Comparison of ENCODE assay signal across 11 mouse cellular contexts in genomic region chr8:69396196-69396595, GRCm38 (mm10). TPM values are rescaled to one million over a fixed set of nuclear protein-coding genes. Genes with fewer than 3 reads are reported as not detected.
A peak's percentile ranks its signal among the peaks of the same experiment; 100 is the strongest.
DNase-seq lines count a peak whose midpoint lies in the region; ATAC-seq lines count a peak whose summit lies in the region.
"Had no signal": no experiment of that assay in that cellular context is flagged by ENCODE, and none has a peak within 500 bp of the region (broad histone marks: within the 10 kb centered on the region; RNA-seq: fewer than 3 reads in every experiment).

No protein-coding gene starts in this region.

- H3K9me3 ChIP-seq in kidney, embryonic 16.5 days (ENCODE audit: low read length) = peaks cover 12% of the 10 kb centered on the region
- no peaks in the 10 kb centered on the region for H3K9me3 ChIP-seq in hindbrain, embryonic 15.5 days
- H3K9me3 ChIP-seq in midbrain, embryonic 16.5 days (replicated peaks; ENCODE audit: control insufficient read depth, low read length, poor library complexity, severe bottlenecking) = peaks cover 6% of the 10 kb centered on the region
- H3K9me3 ChIP-seq: heart, embryonic 12.5 days had no signal

- H3K27ac ChIP-seq in kidney, embryonic 16.5 days (ENCODE audit: low read length) = no peak overlapping the region
- no peak overlapping the region for H3K27ac ChIP-seq in hindbrain, embryonic 15.5 days (replicated peaks)
- H3K27ac ChIP-seq in midbrain, embryonic 16.5 days (ENCODE audit: low read length) = no peak overlapping the region

- peaks cover 15% of the 10 kb centered on the region for H3K36me3 ChIP-seq in kidney, embryonic 16.5 days (ENCODE audit: insufficient read depth, low read length)
- H3K36me3 ChIP-seq in hindbrain, embryonic 15.5 days = no peaks in the 10 kb centered on the region
- no peaks in the 10 kb centered on the region for H3K36me3 ChIP-seq in midbrain, embryonic 16.5 days (ENCODE audit: control insufficient read depth, insufficient read depth, low read length)

- 78% methylated on average over 6 of the region's 6 CpGs for WGBS in kidney, embryonic 16.5 days
- WGBS in hindbrain, embryonic 15.5 days = 82% methylated on average over 6 of the region's 6 CpGs
- WGBS in midbrain, embryonic 16.5 days = 75% methylated on average over 6 of the region's 6 CpGs

- no peak overlapping the region for H3K9ac ChIP-seq in kidney, embryonic 16.5 days (replicated peaks; ENCODE audit: low read length)
- no peak overlapping the region for H3K9ac ChIP-seq in hindbrain, embryonic 15.5 days
- no peak overlapping the region for H3K9ac ChIP-seq in midbrain, embryonic 16.5 days (ENCODE audit: low read depth, low read length)

- peaks cover 21% of the 10 kb centered on the region for H3K4me1 ChIP-seq in kidney, embryonic 16.5 days (ENCODE audit: insufficient read depth, low read length)
- peaks cover 23% of the 10 kb centered on the region for H3K4me1 ChIP-seq in hindbrain, embryonic 15.5 days (replicated peaks)
- H3K4me1 ChIP-seq in midbrain, embryonic 16.5 days (ENCODE audit: control insufficient read depth, insufficient read depth, low read length) = peaks cover 12% of the 10 kb centered on the region

- H3K4me3 ChIP-seq in kidney, embryonic 16.5 days (ENCODE audit: low read length) = no peak overlapping the region
- H3K4me3 ChIP-seq in hindbrain, embryonic 15.5 days = peak overlapping the region; percentile 93; the same call in 1 of the 2 replicates
- no peak overlapping the region for H3K4me3 ChIP-seq in midbrain, embryonic 16.5 days (ENCODE audit: low read depth, low read length)

- no peaks in the 10 kb centered on the region for H3K27me3 ChIP-seq in kidney, embryonic 16.5 days (ENCODE audit: insufficient read depth, low read length)
- no peaks in the 10 kb centered on the region for H3K27me3 ChIP-seq in hindbrain, embryonic 15.5 days
- H3K27me3 ChIP-seq in midbrain, embryonic 16.5 days (ENCODE audit: control insufficient read depth, insufficient read depth, low read depth, low read length) = no peaks in the 10 kb centered on the region
- H3K27me3 ChIP-seq: heart, embryonic 12.5 days; Patski had no signal

- ATAC-seq in kidney, embryonic 16.5 days (ENCODE audit: low FRiP score, low TSS enrichment) = no peak
- ATAC-seq in hindbrain, embryonic 15.5 days (ENCODE audit: low FRiP score, low read depth) = no peak
- ATAC-seq in midbrain, embryonic 16.5 days = no peak

- no peak for DNase-seq in kidney, postnatal 25 days
- peak; percentile 56 for DNase-seq in brain, adult 2 months (ENCODE audit: low read depth, low spot score)
- DNase-seq in T-cell, adult 2 months (ENCODE audit: low spot score) = no peak
- DNase-seq in ovary, postnatal 14 days (ENCODE audit: low spot score) = no peak
- no peak for DNase-seq in gastrocnemius, postnatal 4 days (ENCODE audit: low spot score in 2 of 2)

- peak overlapping the region; percentile 77; the same call in 1 of the 2 replicates for H3K4me2 ChIP-seq in kidney, embryonic 16.5 days (replicated peaks; ENCODE audit: low read depth, low read length)
- peak overlapping the region; percentile 74 for H3K4me2 ChIP-seq in hindbrain, embryonic 15.5 days
- H3K4me2 ChIP-seq in midbrain, embryonic 16.5 days (ENCODE audit: low read length) = peak overlapping the region; percentile 55

RNA-seq across cellular contexts. Expression of gene Gm9495, which starts 57.2 kb away (rescaled TPM):
- not detected in 2 replicates for polyA plus RNA-seq in kidney, embryonic 16.5 days (2015; fragmentation: Nextera tagmentation; extraction: Ambion mirVana)
- polyA plus RNA-seq in hindbrain, embryonic 15.5 days (2015; fragmentation: Nextera tagmentation; extraction: Ambion mirVana) = not detected in 2 replicates
- polyA plus RNA-seq in midbrain, embryonic 16.5 days (2015; fragmentation: Nextera tagmentation; extraction: Ambion mirVana) = not detected in 2 replicates
- not detected for total RNA-seq in gastrocnemius, postnatal 4 days (2021)
- polyA plus RNA-seq: heart, embryonic 12.5 days; Patski; spleen, adult 2 months had no signal
